Mouse (Mus musculus) MEL (cell line): ENCODE measurements at regions not wholly inside any gene's neighbourhood (a gene's known extent, or its start where the extent isn't known, plus 50 kb on each side); places are given as distances from the start of the nearest gene placed in this dataset.

Source experiments
- CHD1 ChIP-seq: IDR thresholded peaks from 2 replicates; pipeline ENCODE4 v1.6.1; 2012; ENCODE audit warnings: low read depth, mild to moderate bottlenecking, inconsistent platforms, low read length, improper control_type of control experiment
- CTCF ChIP-seq, 3 experiments: IDR thresholded peaks in 2 of 3; conservative IDR thresholded peaks in 1 of 3; 2 replicates each; pipeline ENCODE4 v1.5.1; 2011 to 2012; ENCODE audit warnings: low read length in 3 of 3, low read depth in 2 of 3, mild to moderate bottlenecking in 2 of 3, improper control_type of control experiment in 1 of 3, inconsistent platforms in 1 of 3, mixed read lengths in 1 of 3, moderate library complexity in 1 of 3; ENCODE audit not compliant: control insufficient read depth in 1 of 3, insufficient read depth in 1 of 3, poor library complexity in 1 of 3, severe bottlenecking in 1 of 3
- EP300 ChIP-seq, 2 experiments: IDR thresholded peaks; 2 replicates each; pipeline ENCODE4 v1.6.1; 2011; ENCODE audit warnings: improper control_type of control experiment in 2 of 2, low read length in 2 of 2, low read depth in 1 of 2, mild to moderate bottlenecking in 1 of 2
- MAFK ChIP-seq: IDR thresholded peaks from 2 replicates; pipeline ENCODE4 v1.6.1; 2011; ENCODE audit warnings: low read depth, mild to moderate bottlenecking, low read length, improper control_type of control experiment, borderline replicate concordance
- MAX ChIP-seq: IDR thresholded peaks from 2 replicates; pipeline ENCODE4 v1.6.1; 2011; ENCODE audit warnings: low read length, improper control_type of control experiment
- MAZ ChIP-seq: IDR thresholded peaks from 2 replicates; pipeline ENCODE4 v1.6.1; 2012; ENCODE audit warnings: low read depth, mild to moderate bottlenecking, inconsistent platforms, low read length, improper control_type of control experiment
- POLR2A ChIP-seq, 2 experiments: IDR thresholded peaks; 2 replicates each; pipeline ENCODE4 v1.6.1; 2011 to 2012; ENCODE audit warnings: low read length in 2 of 2, mild to moderate bottlenecking in 2 of 2, control low read depth in 1 of 2, improper control_type of control experiment in 1 of 2, low read depth in 1 of 2, moderate library complexity in 1 of 2; ENCODE audit not compliant: control insufficient read depth in 1 of 2, insufficient read depth in 1 of 2, poor library complexity in 1 of 2
- RCOR1 ChIP-seq: IDR thresholded peaks from 2 replicates; pipeline ENCODE4 v1.6.1; 2012; ENCODE audit warnings: low read depth, mild to moderate bottlenecking, inconsistent platforms, low read length, improper control_type of control experiment
- SIN3A ChIP-seq: IDR thresholded peaks from 2 replicates; pipeline ENCODE4 v1.6.1; 2012; ENCODE audit warnings: low read length, improper control_type of control experiment, inconsistent platforms
- SMC3 ChIP-seq: IDR thresholded peaks from 2 replicates; pipeline ENCODE4 v1.6.1; 2011; ENCODE audit warnings: low read depth, low read length, improper control_type of control experiment
- TAL1 ChIP-seq: IDR thresholded peaks from 2 replicates; pipeline ENCODE4 v1.6.1; 2012; ENCODE audit warnings: mild to moderate bottlenecking, inconsistent platforms, low read length, moderate library complexity, mixed read lengths
- USF1 ChIP-seq: IDR thresholded peaks from 2 replicates; pipeline ENCODE4 v1.6.1; 2014; ENCODE audit warnings: low read depth, mild to moderate bottlenecking, inconsistent platforms, low read length, improper control_type of control experiment, moderate library complexity
- ZC3H11A ChIP-seq: IDR thresholded peaks from 2 replicates; pipeline ENCODE4 v1.6.1; 2012; ENCODE audit warnings: low read depth, mild to moderate bottlenecking, inconsistent platforms, low read length, improper control_type of control experiment
- ZKSCAN1 ChIP-seq: IDR thresholded peaks from 2 replicates; pipeline ENCODE4 v1.6.1; 2012; ENCODE audit warnings: low read depth, mild to moderate bottlenecking, inconsistent platforms, low read length, improper control_type of control experiment, moderate library complexity

DNA sequence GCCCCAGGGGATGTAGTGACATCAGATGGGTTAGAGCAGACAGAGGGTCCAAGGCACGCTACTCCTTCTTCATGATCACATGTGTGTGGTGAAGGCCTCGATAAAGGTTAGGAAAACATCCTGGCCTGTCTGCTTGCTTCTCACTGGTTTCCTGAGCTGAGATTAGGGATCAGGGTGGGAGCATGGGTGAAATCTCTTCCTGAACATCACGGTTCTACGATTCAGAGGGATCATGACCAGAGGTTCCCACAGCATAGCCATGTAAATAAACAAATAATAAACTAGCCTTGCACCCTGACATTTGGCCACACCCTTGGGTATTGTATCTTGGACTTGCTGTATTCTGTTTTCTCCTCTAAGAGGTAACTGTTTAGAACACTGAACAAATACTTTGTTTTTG is 75.2 kb upstream of the Ednrb start:
- no peak for TF ChIP-seq USF1
- no peak for TF ChIP-seq RCOR1
- TF ChIP-seq SIN3A = no peak
- no peak for TF ChIP-seq CTCF (IDR thresholded peaks at IDR 0.05 in 2 of 3, conservative IDR thresholded peaks at IDR 0.05 in 1 of 3; ENCODE audit: control insufficient read depth in 1 of 3, insufficient read depth in 1 of 3, low read depth in 2 of 3, low read length in 3 of 3, poor library complexity in 1 of 3, severe bottlenecking in 1 of 3)
- no peak for TF ChIP-seq MAZ
- no peak for TF ChIP-seq ZC3H11A
- no peak for TF ChIP-seq EP300 (IDR thresholded peaks at IDR 0.05; ENCODE audit: low read depth in 1 of 2, low read length in 2 of 2)
- TF ChIP-seq TAL1 = no peak
- TF ChIP-seq POLR2A (IDR thresholded peaks at IDR 0.05; ENCODE audit: control insufficient read depth in 1 of 2, insufficient read depth in 1 of 2, low read depth in 1 of 2, low read length in 2 of 2, poor library complexity in 1 of 2) = no peak
- no peak for TF ChIP-seq CHD1
- TF ChIP-seq MAFK = no peak
- no peak for TF ChIP-seq MAX
- no peak for TF ChIP-seq ZKSCAN1
- TF ChIP-seq SMC3 = no peak
